ENCODE assay signal across 9 mouse cellular contexts in genomic region chr5:144256541-144256870, GRCm38 (mm10). TPM values are rescaled to one million over a fixed set of nuclear protein-coding genes. Genes with fewer than 3 reads are reported as not detected.
A peak's percentile ranks its signal among the peaks of the same experiment; 100 is the strongest.
DNase-seq lines count a peak whose midpoint lies in the region; ATAC-seq and TF ChIP-seq lines count a peak whose summit lies in the region.
"Had no signal": no experiment of that assay in that cellular context is flagged by ENCODE, and none has a peak within 500 bp of the region (broad histone marks: within the 10 kb centered on the region; RNA-seq: fewer than 3 reads in every experiment).

No protein-coding gene starts in this region.

- no peaks in the 10 kb centered on the region for H3K9me3 ChIP-seq in kidney, embryonic 16.5 days (ENCODE audit: low read length)
- H3K9me3 ChIP-seq in embryonic facial prominence, embryonic 11.5 days (replicated peaks; ENCODE audit: control insufficient read depth, low read length) = no peaks in the 10 kb centered on the region
- H3K9me3 ChIP-seq in intestine, embryonic 16.5 days (ENCODE audit: control insufficient read depth, low read length) = no peaks in the 10 kb centered on the region
- H3K9me3 ChIP-seq in midbrain, postnatal 0 days (ENCODE audit: low read length) = no peaks in the 10 kb centered on the region

- H3K27me3 ChIP-seq in kidney, embryonic 16.5 days (ENCODE audit: insufficient read depth, low read length) = no peaks in the 10 kb centered on the region
- H3K27me3 ChIP-seq in embryonic facial prominence, embryonic 11.5 days (ENCODE audit: control insufficient read depth, insufficient read depth, low read length) = no peaks in the 10 kb centered on the region
- no peaks in the 10 kb centered on the region for H3K27me3 ChIP-seq in intestine, embryonic 16.5 days (replicated peaks; ENCODE audit: control insufficient read depth, insufficient read depth, low read length)
- H3K27me3 ChIP-seq in midbrain, postnatal 0 days (ENCODE audit: insufficient read depth, low read length) = no peaks in the 10 kb centered on the region

- TF ChIP-seq CTCF in midbrain, postnatal 0 days (IDR thresholded peaks at IDR 0.05) = no peak

- peak overlapping the region; percentile 95 for H3K27ac ChIP-seq in kidney, embryonic 16.5 days (ENCODE audit: low read length)
- peak overlapping the region; percentile 88 for H3K27ac ChIP-seq in embryonic facial prominence, embryonic 11.5 days (replicated peaks; ENCODE audit: low read depth, low read length)
- H3K27ac ChIP-seq in intestine, embryonic 16.5 days (ENCODE audit: low read length) = peak overlapping the region; percentile 93
- H3K27ac ChIP-seq in midbrain, postnatal 0 days (ENCODE audit: low read depth, low read length) = peak overlapping the region; percentile 85

- ATAC-seq in kidney, embryonic 16.5 days (ENCODE audit: low FRiP score, low TSS enrichment) = no peak
- no peak for ATAC-seq in embryonic facial prominence, embryonic 11.5 days (replicated peaks; ENCODE audit: insufficient number of reproducible peaks, low FRiP score, low TSS enrichment, low read depth)
- ATAC-seq in intestine, embryonic 16.5 days = no peak
- no peak for ATAC-seq in midbrain, postnatal 0 days (ENCODE audit: low FRiP score)
- ATAC-seq in cerebellum, adult (ENCODE audit: insufficient number of reproducible peaks, low FRiP score, low TSS enrichment) = no peak

- WGBS in kidney, embryonic 16.5 days = 6% methylated on average over 7 of the region's 7 CpGs
- WGBS in embryonic facial prominence, embryonic 11.5 days = 11% methylated on average over 7 of the region's 7 CpGs
- WGBS in intestine, embryonic 16.5 days = 8% methylated on average over 7 of the region's 7 CpGs
- 12% methylated on average over 7 of the region's 7 CpGs for WGBS in midbrain, postnatal 0 days

- H3K4me2 ChIP-seq in kidney, embryonic 16.5 days (replicated peaks; ENCODE audit: low read depth, low read length) = peak overlapping the region; percentile 68
- peak overlapping the region; percentile 57 for H3K4me2 ChIP-seq in embryonic facial prominence, embryonic 11.5 days (ENCODE audit: low read depth, low read length)
- H3K4me2 ChIP-seq in intestine, embryonic 16.5 days (ENCODE audit: low read depth, low read length) = peak overlapping the region; percentile 83
- peak overlapping the region; percentile 77 for H3K4me2 ChIP-seq in midbrain, postnatal 0 days (ENCODE audit: low read depth, low read length, poor library complexity, severe bottlenecking)

- H3K9ac ChIP-seq in kidney, embryonic 16.5 days (replicated peaks; ENCODE audit: low read length) = peak overlapping the region; percentile 97
- H3K9ac ChIP-seq in embryonic facial prominence, embryonic 11.5 days (replicated peaks; ENCODE audit: low read length) = peak overlapping the region; percentile 92
- H3K9ac ChIP-seq in intestine, embryonic 16.5 days (ENCODE audit: low read depth, low read length) = peak overlapping the region; percentile 97
- peak overlapping the region; percentile 91; the same call in 1 of the 2 replicates for H3K9ac ChIP-seq in midbrain, postnatal 0 days (replicated peaks; ENCODE audit: low read length, poor library complexity, severe bottlenecking)

- H3K4me3 ChIP-seq in kidney, embryonic 16.5 days (ENCODE audit: low read length) = peak overlapping the region; percentile 91
- peak overlapping the region; percentile 99 for H3K4me3 ChIP-seq in embryonic facial prominence, embryonic 11.5 days (ENCODE audit: low read depth, low read length)
- H3K4me3 ChIP-seq in intestine, embryonic 16.5 days (ENCODE audit: low read length) = peak overlapping the region; percentile 99
- peak overlapping the region; percentile 97 for H3K4me3 ChIP-seq in midbrain, postnatal 0 days (ENCODE audit: low read depth, low read length)

- peaks cover 58% of the 10 kb centered on the region for H3K4me1 ChIP-seq in kidney, embryonic 16.5 days (ENCODE audit: insufficient read depth, low read length)
- H3K4me1 ChIP-seq in embryonic facial prominence, embryonic 11.5 days (ENCODE audit: control insufficient read depth, insufficient read depth, low read length) = peaks cover 16% of the 10 kb centered on the region
- H3K4me1 ChIP-seq in intestine, embryonic 16.5 days (ENCODE audit: control insufficient read depth, insufficient read depth, low read length) = peaks cover 41% of the 10 kb centered on the region
- peaks cover 27% of the 10 kb centered on the region; the same call in 1 of the 2 replicates for H3K4me1 ChIP-seq in midbrain, postnatal 0 days (ENCODE audit: insufficient read depth, low read length)

- H3K36me3 ChIP-seq in kidney, embryonic 16.5 days (ENCODE audit: insufficient read depth, low read length) = peaks cover 13% of the 10 kb centered on the region; the same call in 1 of the 2 replicates
- H3K36me3 ChIP-seq in embryonic facial prominence, embryonic 11.5 days (replicated peaks; ENCODE audit: control insufficient read depth, insufficient read depth, low read depth, low read length) = no peaks in the 10 kb centered on the region; the same call in 1 of the 2 replicates
- 0 out of 2 replicates have a peak, but pooled peaks cover 6% of the 10 kb centered on the region for H3K36me3 ChIP-seq in intestine, embryonic 16.5 days (ENCODE audit: control insufficient read depth, insufficient read depth, low read length)
- H3K36me3 ChIP-seq in midbrain, postnatal 0 days (ENCODE audit: insufficient read depth, low read length) = no peaks in the 10 kb centered on the region

- DNase-seq in kidney, adult 18-20 months = no peak
- no peak for DNase-seq in embryonic facial prominence, embryonic 11.5 days (ENCODE audit: low spot score)
- no peak for DNase-seq in midbrain, postnatal 0 days (ENCODE audit: low spot score)
- no peak for DNase-seq in thymus, adult 18-20 months
- no peak for DNase-seq in thymus, postnatal 14 days
- DNase-seq: left cerebral cortex, postnatal 4 days had no signal

RNA-seq across cellular contexts. Expression of gene Bri3, which starts 12.3 kb away (rescaled TPM):
- polyA plus RNA-seq in kidney, embryonic 16.5 days (2015; fragmentation: Nextera tagmentation; extraction: Ambion mirVana) = 112 and 118 TPM in 2 replicates
- polyA plus RNA-seq in embryonic facial prominence, embryonic 11.5 days (2014; fragmentation: Nextera tagmentation; extraction: Ambion mirVana) = 116 and 118 TPM in 2 replicates
- 111 and 142 TPM in 2 replicates for polyA plus RNA-seq in intestine, embryonic 16.5 days (2015; fragmentation: Nextera tagmentation; extraction: Ambion mirVana)
- 11.0 and 19.4 TPM in 2 replicates for total RNA-seq in midbrain, postnatal 0 days (2014; rRNA removed)
- polyA plus RNA-seq in midbrain, postnatal 0 days (2015; fragmentation: Nextera tagmentation; extraction: Ambion mirVana) = 116 and 124 TPM in 2 replicates

RNA-seq across cellular contexts. Expression of gene Tecpr1, which starts 33.1 kb away (rescaled TPM):
- polyA plus RNA-seq in kidney, embryonic 16.5 days (2015; fragmentation: Nextera tagmentation; extraction: Ambion mirVana) = 24.3 and 26.0 TPM in 2 replicates
- polyA plus RNA-seq in embryonic facial prominence, embryonic 11.5 days (2014; fragmentation: Nextera tagmentation; extraction: Ambion mirVana) = 8.0 and 10.8 TPM in 2 replicates
- 19.3 and 20.4 TPM in 2 replicates for polyA plus RNA-seq in intestine, embryonic 16.5 days (2015; fragmentation: Nextera tagmentation; extraction: Ambion mirVana)
- total RNA-seq in midbrain, postnatal 0 days (2014; rRNA removed) = 65.4 and 68.4 TPM in 2 replicates
- 36.0 and 37.3 TPM in 2 replicates for polyA plus RNA-seq in midbrain, postnatal 0 days (2015; fragmentation: Nextera tagmentation; extraction: Ambion mirVana)
